ENCODE assay signal across 9 mouse cellular contexts in the genomic region with DNA sequence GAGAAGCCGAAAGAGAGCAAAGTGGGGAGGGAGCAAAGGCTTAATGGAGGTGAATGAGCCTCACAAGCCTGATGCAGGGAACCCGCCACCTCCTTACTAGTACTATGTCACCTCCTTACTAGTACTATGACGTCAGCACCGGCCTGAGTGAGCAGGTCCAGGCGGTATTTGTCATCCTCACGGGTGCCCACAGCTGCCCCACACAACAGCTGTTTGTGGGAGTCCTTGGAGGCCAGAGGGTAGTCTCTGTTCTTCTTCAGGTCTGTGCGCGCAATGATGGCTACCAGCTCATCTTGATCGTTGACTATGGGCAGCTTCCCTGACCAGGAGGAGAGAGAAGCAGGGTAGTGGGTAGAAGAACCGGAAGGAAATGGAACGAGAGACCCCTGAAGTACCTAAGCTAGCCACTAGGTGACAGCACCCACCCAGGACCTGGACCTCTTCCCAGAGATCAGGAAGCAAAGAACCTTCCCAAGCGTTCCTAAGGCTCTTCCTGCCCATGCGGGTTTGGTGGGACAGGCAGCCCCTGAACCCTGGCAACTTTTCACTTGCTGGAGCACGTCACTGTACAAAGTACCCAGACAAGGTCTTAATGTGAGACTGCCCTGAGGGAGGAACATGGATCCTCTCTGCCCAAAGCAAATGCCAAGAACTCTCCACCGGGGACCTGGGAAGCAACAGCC. TPM values are rescaled to one million over a fixed set of nuclear protein-coding genes. Genes with fewer than 3 reads are reported as not detected.
A peak's percentile ranks its signal among the peaks of the same experiment; 100 is the strongest.
DNase-seq lines count a peak whose midpoint lies in the region; ATAC-seq and TF ChIP-seq lines count a peak whose summit lies in the region.
"Had no signal": no experiment of that assay in that cellular context is flagged by ENCODE, and none has a peak within 500 bp of the region (broad histone marks: within the 10 kb centered on the region; RNA-seq: fewer than 3 reads in every experiment).

No protein-coding gene starts in this region.

- peaks cover 6% of the 10 kb centered on the region for H3K4me1 ChIP-seq in G1E (ENCODE audit: insufficient read depth, low read depth, low read length)
- H3K4me1 ChIP-seq in cortical plate, adult 2 months (ENCODE audit: control insufficient read depth, insufficient read depth, low read length) = no peaks in the 10 kb centered on the region
- H3K4me1 ChIP-seq in heart, postnatal 0 days (ENCODE audit: control insufficient read depth, insufficient read depth) = no peaks in the 10 kb centered on the region
- peaks cover 14% of the 10 kb centered on the region for H3K4me1 ChIP-seq in midbrain, embryonic 13.5 days (replicated peaks)

- H3K36me3 ChIP-seq in G1E (replicated peaks) = peaks cover 65% of the 10 kb centered on the region
- peaks cover 37% of the 10 kb centered on the region; the same call in 1 of the 2 replicates for H3K36me3 ChIP-seq in heart, postnatal 0 days (replicated peaks; ENCODE audit: control insufficient read depth, insufficient read depth, low read length)
- peaks cover 59% of the 10 kb centered on the region for H3K36me3 ChIP-seq in midbrain, embryonic 13.5 days

- no peaks in the 10 kb centered on the region for H3K9me3 ChIP-seq in G1E (replicated peaks)
- no peaks in the 10 kb centered on the region for H3K9me3 ChIP-seq in heart, postnatal 0 days (replicated peaks; ENCODE audit: control insufficient read depth, low read length)
- no peaks in the 10 kb centered on the region for H3K9me3 ChIP-seq in midbrain, embryonic 13.5 days
- H3K9me3 ChIP-seq: embryonic facial prominence, embryonic 13.5 days had no signal

- H3K9ac ChIP-seq in heart, postnatal 0 days (replicated peaks; ENCODE audit: low read depth, low read length) = no peak overlapping the region
- no peak overlapping the region for H3K9ac ChIP-seq in midbrain, embryonic 13.5 days (replicated peaks)
- H3K9ac ChIP-seq: embryonic facial prominence, embryonic 13.5 days had no signal

- peak overlapping the region; percentile 35 for H3K4me2 ChIP-seq in heart, postnatal 0 days (ENCODE audit: low read depth, low read length)
- no peak overlapping the region for H3K4me2 ChIP-seq in midbrain, embryonic 13.5 days (replicated peaks)
- H3K4me2 ChIP-seq: embryonic facial prominence, embryonic 13.5 days had no signal

- TF ChIP-seq CTCF in G1E (IDR thresholded peaks at IDR 0.05; ENCODE audit: low read depth, low read length) = peak; percentile 90
- TF ChIP-seq CTCF in cortical plate, adult 2 months (IDR thresholded peaks at IDR 0.05; ENCODE audit: extremely low read depth, insufficient read depth, low read length) = peak; percentile 87
- peak; percentile 93 for TF ChIP-seq CTCF in heart, postnatal 0 days (IDR thresholded peaks at IDR 0.05; ENCODE audit: low read depth)

- ATAC-seq in G1E (ENCODE audit: extremely low read depth, insufficient number of reproducible peaks, low FRiP score, poor library complexity, severe bottlenecking) = no peak
- peak; percentile 44 for ATAC-seq in heart, postnatal 0 days (ENCODE audit: insufficient read depth, low read depth)
- ATAC-seq in midbrain, embryonic 13.5 days = peak; percentile 51

- H3K27me3 ChIP-seq in G1E (ENCODE audit: insufficient read depth, low read length) = no peaks in the 10 kb centered on the region
- no peaks in the 10 kb centered on the region for H3K27me3 ChIP-seq in heart, postnatal 0 days (ENCODE audit: control insufficient read depth, insufficient read depth, low read length)
- peaks cover 6% of the 10 kb centered on the region; the same call in 1 of the 2 replicates for H3K27me3 ChIP-seq in midbrain, embryonic 13.5 days
- H3K27me3 ChIP-seq: embryonic facial prominence, embryonic 13.5 days had no signal

- WGBS in heart, postnatal 0 days = 48% methylated on average over 15 of the region's 15 CpGs
- 58% methylated on average over 15 of the region's 15 CpGs for WGBS in midbrain, embryonic 13.5 days

- no peak for TF ChIP-seq POLR2A in cortical plate, adult 2 months (IDR thresholded peaks at IDR 0.05; ENCODE audit: extremely low read depth, insufficient read depth, low read length)

- peak; percentile 76 to 79 for DNase-seq in layer of hippocampus, postnatal 10 days (ENCODE audit: low spot score in 2 of 2)
- no peak for DNase-seq in layer of hippocampus, adult 11-12 months (ENCODE audit: low spot score)
- no peak for DNase-seq in G1E (ENCODE audit: low spot score)
- DNase-seq in heart, postnatal 0 days (ENCODE audit: low spot score) = peak; percentile 77
- DNase-seq in kidney, postnatal 25 days = peak; percentile 56 to 70
- no peak for DNase-seq in spleen, postnatal 36 days (ENCODE audit: low spot score in 2 of 2)

- no peak overlapping the region for H3K4me3 ChIP-seq in G1E (ENCODE audit: low read depth, low read length)
- no peak overlapping the region for H3K4me3 ChIP-seq in cortical plate, adult 2 months (ENCODE audit: insufficient read depth, low read length)
- H3K4me3 ChIP-seq in heart, postnatal 0 days (ENCODE audit: low read depth, low read length) = no peak overlapping the region
- H3K4me3 ChIP-seq in midbrain, embryonic 13.5 days (replicated peaks) = no peak overlapping the region
- H3K4me3 ChIP-seq: embryonic facial prominence, embryonic 13.5 days had no signal

- no peak for TF ChIP-seq EP300 in heart, postnatal 0 days (IDR thresholded peaks at IDR 0.05; ENCODE audit: low read depth)

- no peak overlapping the region for H3K27ac ChIP-seq in cortical plate, adult 2 months (ENCODE audit: insufficient read depth, low read length)
- no peak overlapping the region for H3K27ac ChIP-seq in heart, postnatal 0 days (ENCODE audit: low read depth)
- H3K27ac ChIP-seq in midbrain, embryonic 13.5 days = no peak overlapping the region
- H3K27ac ChIP-seq: embryonic facial prominence, embryonic 13.5 days had no signal

RNA-seq across cellular contexts. Expression of a gene that starts 11.1 kb away (rescaled TPM):
- total RNA-seq in layer of hippocampus, postnatal 10 days (2021) = 10 to 100 TPM; 84.5 to 87.2 TPM
- total RNA-seq in G1E (2014; fragmentation: Nextera tagmentation) (2.6 and 2.9 TPM in 2 replicates), G1E (2017) (7.2 and 9.2 TPM in 2 replicates)
- 40.6 and 55.1 TPM in 2 replicates for polyA plus RNA-seq in G1E (2012)
- polyA plus RNA-seq in cortical plate, adult 2 months (2012; rRNA removed) = 64.4 and 65.6 TPM in 2 replicates
- total RNA-seq in heart, postnatal 0 days (2014; rRNA removed; ENCODE audit: low replicate concordance) = 13.5 and 18.9 TPM in 2 replicates
- polyA plus RNA-seq in heart, postnatal 0 days (2015; fragmentation: Nextera tagmentation; extraction: Ambion mirVana) = 23.7 and 25.7 TPM in 2 replicates
- polyA plus RNA-seq in midbrain, embryonic 13.5 days (2015; fragmentation: Nextera tagmentation; extraction: Ambion mirVana) = 43.5 and 51.8 TPM in 2 replicates

RNA-seq across cellular contexts. Expression of a gene that starts 25.7 kb away (rescaled TPM):
- total RNA-seq in layer of hippocampus, postnatal 10 days (2021) = 10 to 100 TPM in 1 of 2 experiments, 1 to 10 TPM in 1; 8.1 to 10.3 TPM
- not detected in 2 replicates for total RNA-seq in G1E (2014; fragmentation: Nextera tagmentation)
- 0.05 and 0.06 TPM in 2 replicates for total RNA-seq in G1E (2017)
- polyA plus RNA-seq in G1E (2012) = not detected in 2 replicates
- 2.6 and 3.2 TPM in 2 replicates for polyA plus RNA-seq in cortical plate, adult 2 months (2012; rRNA removed)
- 0.65 and 4.9 TPM in 2 replicates for total RNA-seq in heart, postnatal 0 days (2014; rRNA removed; ENCODE audit: low replicate concordance)
- 1.3 and 1.6 TPM in 2 replicates for polyA plus RNA-seq in heart, postnatal 0 days (2015; fragmentation: Nextera tagmentation; extraction: Ambion mirVana)
- 2.7 and 3.6 TPM in 2 replicates for polyA plus RNA-seq in midbrain, embryonic 13.5 days (2015; fragmentation: Nextera tagmentation; extraction: Ambion mirVana)

RNA-seq across cellular contexts. Expression of a gene that starts 40.3 kb away (rescaled TPM):
- 10 to 100 TPM; 33.7 to 43.6 TPM for total RNA-seq in layer of hippocampus, postnatal 10 days (2021)
- total RNA-seq in G1E (2014; fragmentation: Nextera tagmentation) (55.3 and 61.0 TPM in 2 replicates), G1E (2017) (56.3 and 59.1 TPM in 2 replicates)
- polyA plus RNA-seq in G1E (2012) = 19.1 TPM in 2 replicates
- polyA plus RNA-seq in cortical plate, adult 2 months (2012; rRNA removed) = 55.8 and 57.5 TPM in 2 replicates
- 6.8 and 15.3 TPM in 2 replicates for total RNA-seq in heart, postnatal 0 days (2014; rRNA removed; ENCODE audit: low replicate concordance)
- 13.3 and 15.1 TPM in 2 replicates for polyA plus RNA-seq in heart, postnatal 0 days (2015; fragmentation: Nextera tagmentation; extraction: Ambion mirVana)
- 47.2 and 48.5 TPM in 2 replicates for polyA plus RNA-seq in midbrain, embryonic 13.5 days (2015; fragmentation: Nextera tagmentation; extraction: Ambion mirVana)

Comparison
In these comparisons a context has a peak if more than half of its experiments do, and no peak if none do; other contexts are left out.
1. DNase-seq: peak in layer of hippocampus, postnatal 10 days (2 of 2), heart, postnatal 0 days (single experiment) and kidney, postnatal 25 days (2 of 2); none in layer of hippocampus, adult 11-12 months (single experiment), G1E (single experiment) and spleen, postnatal 36 days (0 of 2).
2. Peak in every context shown above with its lines, with median percentiles within 50 percentile points of each other: CTCF ChIP-seq.